9 mouse cellular contexts compared by ENCODE assay signal in the genomic region with DNA sequence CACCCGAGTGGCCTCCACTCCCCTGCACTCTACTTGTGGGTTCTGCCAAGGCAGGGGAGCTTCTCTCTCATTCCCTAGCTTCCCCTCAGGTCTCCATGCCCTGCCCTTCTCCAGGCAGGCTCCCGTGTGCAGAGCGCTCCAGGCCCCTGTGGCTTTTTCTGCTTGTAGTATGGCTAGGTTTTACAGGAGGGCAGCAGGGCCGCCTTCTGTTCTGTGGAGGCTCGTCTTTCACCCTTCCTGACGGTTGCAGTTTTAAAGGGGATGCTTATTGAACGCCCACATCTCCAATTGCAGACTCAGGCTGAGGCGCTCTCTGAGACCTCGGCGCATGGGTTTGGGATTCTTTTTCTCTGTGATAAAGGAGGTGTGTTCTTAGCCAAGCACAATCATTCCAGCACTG. TPM values are rescaled to one million over a fixed set of nuclear protein-coding genes. Genes with fewer than 3 reads are reported as not detected.
DNase-seq lines count a peak whose midpoint lies in the region; ATAC-seq and TF ChIP-seq lines count a peak whose summit lies in the region.
"Had no signal": no experiment of that assay in that cellular context is flagged by ENCODE, and none has a peak within 500 bp of the region (broad histone marks: within the 10 kb centered on the region; RNA-seq: fewer than 3 reads in every experiment).

No protein-coding gene starts in this region.

- 59% methylated on average over 10 of the region's 10 CpGs for WGBS in bone marrow, adult 2 months
- 34% methylated on average over 10 of the region's 10 CpGs for WGBS in hindbrain, embryonic 14.5 days
- WGBS in midbrain, embryonic 11.5 days: 41% methylated on average over 10 of the region's 10 CpGs

- no peak for TF ChIP-seq POLR2A in bone marrow, adult 2 months (IDR thresholded peaks at IDR 0.05; ENCODE audit: borderline replicate concordance, control insufficient read depth, low read depth, low read length)

- H3K4me3 ChIP-seq in gastrocnemius, adult 2 months: no peak overlapping the region
- H3K4me3 ChIP-seq in bone marrow, adult 2 months (replicated peaks; ENCODE audit: control insufficient read depth, low read depth, low read length): peak overlapping the region; percentile 27
- H3K4me3 ChIP-seq in hindbrain, embryonic 14.5 days (replicated peaks; ENCODE audit: low read length): no peak overlapping the region
- no peak overlapping the region for H3K4me3 ChIP-seq in midbrain, embryonic 11.5 days (ENCODE audit: low read depth, low read length)

- no peaks in the 10 kb centered on the region for H3K9me3 ChIP-seq in hindbrain, embryonic 14.5 days (ENCODE audit: control insufficient read depth, low read length)
- no peaks in the 10 kb centered on the region for H3K9me3 ChIP-seq in midbrain, embryonic 11.5 days (ENCODE audit: control insufficient read depth, low read length)

- ATAC-seq in hindbrain, embryonic 14.5 days (ENCODE audit: low FRiP score): no peak
- ATAC-seq in midbrain, embryonic 11.5 days (ENCODE audit: low FRiP score): no peak
- ATAC-seq in monocyte, adult 5-6 weeks (replicated peaks; ENCODE audit: insufficient number of reproducible peaks, low FRiP score, low TSS enrichment, poor library complexity, severe bottlenecking): no peak

- TF ChIP-seq CTCF in gastrocnemius, adult 2 months (IDR thresholded peaks at IDR 0.05): no peak
- no peak for TF ChIP-seq CTCF in bone marrow, adult 2 months (IDR thresholded peaks at IDR 0.05; ENCODE audit: control insufficient read depth, insufficient read depth, low read length)

- no peaks in the 10 kb centered on the region; the same call in 1 of the 2 replicates for H3K36me3 ChIP-seq in hindbrain, embryonic 14.5 days (replicated peaks; ENCODE audit: control insufficient read depth, insufficient read depth)
- H3K36me3 ChIP-seq in midbrain, embryonic 11.5 days (ENCODE audit: control insufficient read depth, insufficient read depth, low read length): no peaks in the 10 kb centered on the region

- no peak for DNase-seq in gastrocnemius, adult 2 months
- DNase-seq in gastrocnemius, adult 8-10 months (ENCODE audit: low spot score in 2 of 2): no peak
- DNase-seq in hindbrain, embryonic 14.5 days (ENCODE audit: low spot score): no peak
- no peak for DNase-seq in midbrain, embryonic 11.5 days (ENCODE audit: low spot score, missing footprints)
- DNase-seq in layer of hippocampus, postnatal 14 days (ENCODE audit: low spot score in 2 of 2): no peak
- no peak for DNase-seq in frontal cortex, postnatal 10 days (ENCODE audit: low spot score in 2 of 2)
- DNase-seq: kidney, adult 2 months had no signal

- peak overlapping the region; percentile 19; the same call in 1 of the 2 replicates for H3K4me2 ChIP-seq in hindbrain, embryonic 14.5 days (replicated peaks)
- H3K4me2 ChIP-seq in midbrain, embryonic 11.5 days: no peak overlapping the region

- peak overlapping the region; percentile 44 for H3K27ac ChIP-seq in gastrocnemius, adult 2 months
- peak overlapping the region; percentile 28; the same call in 1 of the 2 replicates for H3K27ac ChIP-seq in bone marrow, adult 2 months (ENCODE audit: control insufficient read depth, insufficient read depth, low read depth, low read length, poor library complexity)
- H3K27ac ChIP-seq in hindbrain, embryonic 14.5 days: no peak overlapping the region
- no peak overlapping the region for H3K27ac ChIP-seq in midbrain, embryonic 11.5 days (ENCODE audit: low read depth, low read length)

- peak overlapping the region; percentile 39; the same call in 1 of the 2 replicates for H3K9ac ChIP-seq in hindbrain, embryonic 14.5 days
- H3K9ac ChIP-seq in midbrain, embryonic 11.5 days (ENCODE audit: low read length): 0 out of 2 replicates have a peak overlapping the region, but pooled peaks have one; percentile 27

- no peaks in the 10 kb centered on the region; the same call in 1 of the 2 replicates for H3K4me1 ChIP-seq in bone marrow, adult 2 months (ENCODE audit: control insufficient read depth, insufficient read depth, low read length)
- peaks cover 36% of the 10 kb centered on the region for H3K4me1 ChIP-seq in hindbrain, embryonic 14.5 days (replicated peaks; ENCODE audit: control insufficient read depth, insufficient read depth, low read length)
- H3K4me1 ChIP-seq in midbrain, embryonic 11.5 days (ENCODE audit: control insufficient read depth, insufficient read depth, low read length): peaks cover 24% of the 10 kb centered on the region; the same call in 1 of the 2 replicates

- no peaks in the 10 kb centered on the region for H3K27me3 ChIP-seq in hindbrain, embryonic 14.5 days (ENCODE audit: control insufficient read depth, insufficient read depth, low read length)
- H3K27me3 ChIP-seq in midbrain, embryonic 11.5 days (ENCODE audit: control insufficient read depth, insufficient read depth, low read length): no peaks in the 10 kb centered on the region

- intact Hi-C loops in gastrocnemius, adult 2 months (cut with DNase I): no loop called here

RNA-seq across cellular contexts. Expression of gene Ptpa, which starts 3.3 kb away (rescaled TPM):
- 10 to 100 TPM; 48.9 to 86.1 TPM for total RNA-seq in gastrocnemius, adult 2 months (2021)
- total RNA-seq in gastrocnemius, adult 8-10 months (2022): 10 to 100 TPM; 55.6 to 70.0 (median 63.9) TPM
- polyA plus RNA-seq in bone marrow, adult 2 months (2011; ENCODE audit: insufficient read depth, insufficient read length, low replicate concordance, missing spikeins): 199 and 273 TPM in 2 replicates
- polyA plus RNA-seq in hindbrain, embryonic 14.5 days (2014; fragmentation: Nextera tagmentation; extraction: Ambion mirVana): 71.7 and 79.8 TPM in 2 replicates
- 50.7 and 54.3 TPM in 2 replicates for polyA plus RNA-seq in midbrain, embryonic 11.5 days (2014; fragmentation: Nextera tagmentation; extraction: Ambion mirVana)
- 23.0 to 45.8 TPM (median 34.5 TPM) in 3 replicates for total RNA-seq in monocyte, adult 5-6 weeks (2017)
- 100 to 1,000 TPM; 147 to 150 TPM for total RNA-seq in layer of hippocampus, postnatal 14 days (2021)

RNA-seq across cellular contexts. Expression of gene Crat, which starts 3.5 kb away (rescaled TPM):
- 100 to 1,000 TPM; 362 to 422 TPM for total RNA-seq in gastrocnemius, adult 2 months (2021)
- total RNA-seq in gastrocnemius, adult 8-10 months (2022): 100 to 1,000 TPM; 355 to 420 (median 382) TPM
- polyA plus RNA-seq in bone marrow, adult 2 months (2011; ENCODE audit: insufficient read depth, insufficient read length, low replicate concordance, missing spikeins): 28.6 and 37.9 TPM in 2 replicates
- 30.3 and 32.0 TPM in 2 replicates for polyA plus RNA-seq in hindbrain, embryonic 14.5 days (2014; fragmentation: Nextera tagmentation; extraction: Ambion mirVana)
- polyA plus RNA-seq in midbrain, embryonic 11.5 days (2014; fragmentation: Nextera tagmentation; extraction: Ambion mirVana): 23.7 and 24.2 TPM in 2 replicates
- 5.1 to 16.4 TPM (median 6.8 TPM) in 3 replicates for total RNA-seq in monocyte, adult 5-6 weeks (2017)
- total RNA-seq in layer of hippocampus, postnatal 14 days (2021): 10 to 100 TPM; 41.0 to 41.1 TPM

RNA-seq across cellular contexts. Expression of gene Dolpp1, which starts 27.1 kb away (rescaled TPM):
- 1 to 10 TPM; 5.3 to 6.1 TPM for total RNA-seq in gastrocnemius, adult 2 months (2021)
- 1 to 10 TPM; 3.9 to 4.5 (median 4.1) TPM for total RNA-seq in gastrocnemius, adult 8-10 months (2022)
- polyA plus RNA-seq in bone marrow, adult 2 months (2011; ENCODE audit: insufficient read depth, insufficient read length, low replicate concordance, missing spikeins): 30.0 and 40.3 TPM in 2 replicates
- 51.6 and 54.2 TPM in 2 replicates for polyA plus RNA-seq in hindbrain, embryonic 14.5 days (2014; fragmentation: Nextera tagmentation; extraction: Ambion mirVana)
- polyA plus RNA-seq in midbrain, embryonic 11.5 days (2014; fragmentation: Nextera tagmentation; extraction: Ambion mirVana): 41.1 and 45.8 TPM in 2 replicates
- total RNA-seq in monocyte, adult 5-6 weeks (2017): 11.3 to 25.4 TPM (median 19.3 TPM) in 3 replicates
- total RNA-seq in layer of hippocampus, postnatal 14 days (2021): 10 to 100 TPM; 29.3 to 30.2 TPM

RNA-seq across cellular contexts. Expression of gene Ier5l, which starts 54.9 kb away (rescaled TPM):
- 1 to 10 TPM in 1 of 2 experiments, under 1 TPM in 1; 0.97 to 1.1 TPM for total RNA-seq in gastrocnemius, adult 2 months (2021)
- 1 to 10 TPM in 3 of 4 experiments, under 1 TPM in 1; 0.96 to 1.7 (median 1.4) TPM for total RNA-seq in gastrocnemius, adult 8-10 months (2022)
- 0.84 and 1.1 TPM in 2 replicates for polyA plus RNA-seq in bone marrow, adult 2 months (2011; ENCODE audit: insufficient read depth, insufficient read length, low replicate concordance, missing spikeins)
- polyA plus RNA-seq in hindbrain, embryonic 14.5 days (2014; fragmentation: Nextera tagmentation; extraction: Ambion mirVana): 2.4 and 2.7 TPM in 2 replicates
- polyA plus RNA-seq in midbrain, embryonic 11.5 days (2014; fragmentation: Nextera tagmentation; extraction: Ambion mirVana): 4.9 and 5.0 TPM in 2 replicates
- total RNA-seq in monocyte, adult 5-6 weeks (2017): 0.29 to 1.8 TPM (median 1.7 TPM) in 3 replicates
- total RNA-seq in layer of hippocampus, postnatal 14 days (2021): 1 to 10 TPM; 8.5 to 9.4 TPM

RNA-seq across cellular contexts. Expression of gene Miga2, which starts 55.1 kb away (rescaled TPM):
- total RNA-seq in gastrocnemius, adult 2 months (2021): 10 to 100 TPM; 15.5 to 39.0 TPM
- total RNA-seq in gastrocnemius, adult 8-10 months (2022): 10 to 100 TPM; 13.2 to 29.8 (median 17.4) TPM
- 7.8 and 8.5 TPM in 2 replicates for polyA plus RNA-seq in bone marrow, adult 2 months (2011; ENCODE audit: insufficient read depth, insufficient read length, low replicate concordance, missing spikeins)
- polyA plus RNA-seq in hindbrain, embryonic 14.5 days (2014; fragmentation: Nextera tagmentation; extraction: Ambion mirVana): 27.3 and 32.3 TPM in 2 replicates
- 16.6 TPM in 2 replicates for polyA plus RNA-seq in midbrain, embryonic 11.5 days (2014; fragmentation: Nextera tagmentation; extraction: Ambion mirVana)
- total RNA-seq in monocyte, adult 5-6 weeks (2017): 6.9 to 14.1 TPM in 2 of 3 replicates, not detected in the other
- total RNA-seq in layer of hippocampus, postnatal 14 days (2021): 100 to 1,000 TPM; 105 to 115 TPM

Comparison
In these comparisons a context has a peak if more than half of its experiments do, and no peak if none do; other contexts are left out.
1. H3K27ac ChIP-seq: peak in gastrocnemius, adult 2 months (single experiment) and bone marrow, adult 2 months (single experiment); none in hindbrain, embryonic 14.5 days (single experiment) and midbrain, embryonic 11.5 days (single experiment).
2. RNA of gene Crat, which starts 3.5 kb away (total RNA-seq): 362 to 422 TPM in gastrocnemius, adult 2 months and 355 to 420 TPM in gastrocnemius, adult 8-10 months; 41.0 to 41.1 TPM in layer of hippocampus, postnatal 14 days and 5.1 to 16.4 TPM in monocyte, adult 5-6 weeks; every median in the first group is over 4 times any median in the second.